Mouse (Mus musculus) neural tube, embryonic 14.5 days (tissue): ENCODE measurements around the gene Ager. TPM values are rescaled to one million over a fixed set of nuclear protein-coding genes. Genes with fewer than 3 reads are reported as not detected.

ENCODE experiments used
- ATAC-seq: fragments of 200-750 bp; cut with Nextera tagmentation; 2 replicates; pipeline ENCODE4 v1.8.0; 2017; ENCODE audit warnings: low read depth, mild to moderate bottlenecking, moderate TSS enrichment, moderate library complexity
- H3K27ac ChIP-seq: fragments of 300-500 bp; sonication (generic); 2 replicates; pipeline ENCODE4 v1.5.1; 2014; ENCODE audit warnings: low read depth, mild to moderate bottlenecking, control low read depth, low read length, moderate library complexity, mixed read lengths
- H3K27me3 ChIP-seq: fragments of 300-500 bp; sonication (generic); 2 replicates; pipeline ENCODE4 v1.6.1; 2014; ENCODE audit warnings: low read length; ENCODE audit not compliant: control insufficient read depth, insufficient read depth
- H3K36me3 ChIP-seq: fragments of 300-500 bp; sonication (generic); 2 replicates; pipeline ENCODE4 v1.6.1; 2014; ENCODE audit warnings: low read length, mixed read lengths; ENCODE audit not compliant: control insufficient read depth, insufficient read depth
- H3K4me1 ChIP-seq: fragments of 300-500 bp; sonication (generic); 2 replicates; pipeline ENCODE4 v1.6.1; 2014; ENCODE audit warnings: low read length; ENCODE audit not compliant: control insufficient read depth, insufficient read depth
- H3K4me2 ChIP-seq: fragments of 300-500 bp; sonication (generic); 2 replicates; pipeline ENCODE4 v1.6.1; 2014; ENCODE audit warnings: mild to moderate bottlenecking, low read depth, low read length, control low read depth
- H3K4me3 ChIP-seq: fragments of 300-500 bp; sonication (generic); 2 replicates; pipeline ENCODE4 v1.5.1; 2014; ENCODE audit warnings: low read depth, low read length, control low read depth, mixed read lengths
- H3K9ac ChIP-seq: fragments of 300-500 bp; sonication (generic); replicated peaks from 2 replicates; pipeline ENCODE4 v1.6.1; 2014; ENCODE audit warnings: low read depth, mild to moderate bottlenecking, control low read depth, low read length, mixed read lengths
- H3K9me3 ChIP-seq: fragments of 300-500 bp; sonication (generic); 2 replicates; pipeline ENCODE4 v1.6.1; 2016; ENCODE audit warnings: low read length; ENCODE audit not compliant: control insufficient read depth
- WGBS: fragments of 180-500 bp; shearing (Covaris S2); extraction: QIAGEN DNeasy Blood & Tissue Kit; methylation state at CpG from one replicate; pipeline ENCODE4 v1.1.7; 2014; 5-methylcytosine and 5-hydroxymethylcytosine counted together
- polyA plus RNA-seq: library from polyadenylated mRNA; unstranded; fragments of >200 nt; fragmentation: Nextera tagmentation; extraction: Ambion mirVana; gene quantifications from 2 replicates; pipeline ENCODE4 v1.2.1, GENCODE M21; 2014

Ager gene
- polyA plus RNA-seq, 1 experiment from 2014 or later = 1.4 TPM

GRCm38 (mm10) chr17:34639461-34640255 lies 42.0 kb downstream of the Ager start:
- no peak overlapping the region for H3K27ac ChIP-seq
- H3K4me2 ChIP-seq = no peak overlapping the region
- no peaks in the 10 kb centered on the region for H3K36me3 ChIP-seq
- no peaks in the 10 kb centered on the region for H3K4me1 ChIP-seq
- H3K4me3 ChIP-seq = no peak overlapping the region
- no peak for ATAC-seq
- H3K9ac ChIP-seq = no peak overlapping the region
- 85% methylated on average over 7 of the region's 7 CpGs for WGBS
- no peaks in the 10 kb centered on the region for H3K9me3 ChIP-seq
- H3K27me3 ChIP-seq = no peaks in the 10 kb centered on the region

DNA sequence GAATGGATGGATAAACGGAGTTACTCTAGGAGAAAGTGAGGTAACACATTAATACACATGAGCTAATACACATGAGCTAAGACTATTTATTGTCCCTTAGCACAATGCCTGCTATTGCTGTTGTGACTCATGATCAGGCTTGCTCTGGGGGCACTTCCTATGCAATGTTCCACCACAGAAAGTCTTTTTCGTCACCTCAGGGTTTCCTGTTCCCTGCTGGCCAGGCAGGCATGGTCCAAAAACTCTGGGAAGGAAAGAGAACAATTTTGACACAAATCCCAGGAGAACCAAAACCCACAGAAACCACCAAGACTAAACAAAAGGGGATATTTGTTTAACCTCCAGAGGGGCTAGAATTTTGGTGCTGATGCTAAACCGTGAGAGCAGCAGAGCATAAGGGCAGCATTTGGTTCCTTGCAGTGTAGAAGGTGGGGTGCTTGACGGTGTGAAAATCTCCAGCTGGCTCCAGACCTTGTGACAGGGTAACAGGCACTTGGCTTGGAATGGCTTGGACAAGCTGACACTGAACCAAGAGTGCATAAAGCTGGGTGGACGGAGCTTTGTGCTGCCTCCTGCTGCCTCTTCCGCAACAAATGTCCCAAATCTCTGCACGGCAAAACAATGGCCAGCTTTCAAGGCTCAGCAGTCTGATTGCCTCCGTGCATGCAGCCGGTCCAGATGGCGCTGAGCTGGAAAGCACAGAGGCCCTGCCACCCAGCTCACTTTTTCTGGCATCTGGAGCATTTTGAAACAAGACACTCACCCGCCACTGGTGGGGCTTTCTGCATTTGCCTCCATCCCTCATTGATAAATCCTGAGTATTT lies 43.3 kb downstream of the Ager start:
- peaks cover 8% of the 10 kb centered on the region for H3K4me1 ChIP-seq
- ATAC-seq = no peak
- WGBS = 12% methylated on average over 11 of the region's 11 CpGs
- no peak overlapping the region for H3K9ac ChIP-seq
- no peaks in the 10 kb centered on the region for H3K27me3 ChIP-seq
- H3K9me3 ChIP-seq = no peaks in the 10 kb centered on the region
- no peaks in the 10 kb centered on the region for H3K36me3 ChIP-seq
- peak overlapping the region; percentile 0; the same call in 1 of the 2 replicates for H3K4me2 ChIP-seq
- peak overlapping the region; percentile 58 for H3K27ac ChIP-seq
- H3K4me3 ChIP-seq = no peak overlapping the region

GRCm38 (mm10) chr17:34641945-34642344 lies 44.3 kb downstream of the Ager start:
- H3K4me3 ChIP-seq = no peak overlapping the region
- H3K4me1 ChIP-seq = peaks cover 12% of the 10 kb centered on the region
- WGBS = 94% methylated on average over 3 of the region's 3 CpGs
- H3K27ac ChIP-seq = no peak overlapping the region
- H3K27me3 ChIP-seq = no peaks in the 10 kb centered on the region
- ATAC-seq = no peak
- no peak overlapping the region for H3K9ac ChIP-seq
- no peaks in the 10 kb centered on the region for H3K9me3 ChIP-seq
- H3K4me2 ChIP-seq = no peak overlapping the region
- no peaks in the 10 kb centered on the region for H3K36me3 ChIP-seq

- peaks cover 20% of the 10 kb centered on the region for H3K4me1 ChIP-seq
- H3K9ac ChIP-seq = no peak overlapping the region
- no peak overlapping the region for H3K27ac ChIP-seq
- H3K4me3 ChIP-seq = no peak overlapping the region
- no peak overlapping the region for H3K4me2 ChIP-seq
- H3K27me3 ChIP-seq = no peaks in the 10 kb centered on the region
- H3K9me3 ChIP-seq = no peaks in the 10 kb centered on the region
- WGBS = 95% methylated on average over 4 of the region's 4 CpGs
- H3K36me3 ChIP-seq = no peaks in the 10 kb centered on the region
- no peak for ATAC-seq
Measured at GRCm38 (mm10) chr17:34643379-34643778, 45.7 kb downstream of the Ager start.

DNA sequence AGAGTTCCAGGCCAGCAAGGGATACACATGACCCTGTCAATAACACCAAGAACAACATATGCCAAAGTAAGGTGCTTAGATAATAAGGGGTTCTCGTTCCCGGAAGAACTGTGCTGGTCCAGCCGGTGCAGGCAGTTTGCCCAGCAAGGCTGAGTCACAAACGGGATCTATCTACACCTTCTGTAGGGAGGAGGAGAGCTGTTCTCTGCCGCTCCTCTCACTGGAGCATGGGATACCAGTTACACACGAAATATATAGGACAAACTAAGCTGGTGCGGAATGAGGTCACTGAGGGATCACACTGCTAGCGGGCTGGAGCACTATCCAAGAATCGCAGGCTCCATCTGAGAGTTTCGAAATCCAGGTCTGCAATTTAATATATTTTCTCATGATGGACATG lies 46.3 kb downstream of the Ager start:
- Histone ChIP-seq H3K27me3 (no peaks in the 10 kb centered on the region), H3K4me1 (peaks cover 20% of the 10 kb centered on the region), H3K36me3 (no peaks in the 10 kb centered on the region), H3K9ac (no peak overlapping the region), H3K9me3 (no peaks in the 10 kb centered on the region), H3K4me2 (no peak overlapping the region), H3K4me3 (no peak overlapping the region), H3K27ac (peak overlapping the region; percentile 16; the same call in 1 of the 2 replicates)
- ATAC-seq = no peak
- WGBS = 87% methylated on average over 10 of the region's 10 CpGs

GRCm38 (mm10) chr17:34644608-34645007 lies 46.9 kb downstream of the Ager start, which contains the start of gene Fkbpl:
Fkbpl (plus strand) TSS chr17:34644764.
- Histone ChIP-seq H3K4me1 (peaks cover 20% of the 10 kb centered on the region), H3K36me3 (no peaks in the 10 kb centered on the region), H3K9me3 (no peaks in the 10 kb centered on the region), H3K4me2 (peak within 1 kb of the TSS; percentile 47), H3K27me3 (no peaks in the 10 kb centered on the region), H3K9ac (peak within 1 kb of the TSS; percentile 43), H3K27ac (peak within 1 kb of the TSS; percentile 31; the same call in 1 of the 2 replicates), H3K4me3 (peak within 1 kb of the TSS; percentile 47)
- under 1% methylated on average over 16 of the region's 16 CpGs for WGBS
- peak; percentile 81 for ATAC-seq

- peak overlapping the region; percentile 47 for H3K4me2 ChIP-seq
- H3K27ac ChIP-seq = peak overlapping the region; percentile 31; the same call in 1 of the 2 replicates
- no peak for ATAC-seq
- 41% methylated on average over 10 of the region's 10 CpGs for WGBS
- H3K36me3 ChIP-seq = peaks cover 2% of the 10 kb centered on the region; the same call in 1 of the 2 replicates
- H3K9ac ChIP-seq = peak overlapping the region; percentile 43
- H3K4me3 ChIP-seq = peak overlapping the region; percentile 47
- H3K9me3 ChIP-seq = no peaks in the 10 kb centered on the region
- H3K4me1 ChIP-seq = peaks cover 20% of the 10 kb centered on the region
- no peaks in the 10 kb centered on the region for H3K27me3 ChIP-seq
Measured at GRCm38 (mm10) chr17:34645256-34645829, 47.7 kb downstream of the Ager start.

DNA sequence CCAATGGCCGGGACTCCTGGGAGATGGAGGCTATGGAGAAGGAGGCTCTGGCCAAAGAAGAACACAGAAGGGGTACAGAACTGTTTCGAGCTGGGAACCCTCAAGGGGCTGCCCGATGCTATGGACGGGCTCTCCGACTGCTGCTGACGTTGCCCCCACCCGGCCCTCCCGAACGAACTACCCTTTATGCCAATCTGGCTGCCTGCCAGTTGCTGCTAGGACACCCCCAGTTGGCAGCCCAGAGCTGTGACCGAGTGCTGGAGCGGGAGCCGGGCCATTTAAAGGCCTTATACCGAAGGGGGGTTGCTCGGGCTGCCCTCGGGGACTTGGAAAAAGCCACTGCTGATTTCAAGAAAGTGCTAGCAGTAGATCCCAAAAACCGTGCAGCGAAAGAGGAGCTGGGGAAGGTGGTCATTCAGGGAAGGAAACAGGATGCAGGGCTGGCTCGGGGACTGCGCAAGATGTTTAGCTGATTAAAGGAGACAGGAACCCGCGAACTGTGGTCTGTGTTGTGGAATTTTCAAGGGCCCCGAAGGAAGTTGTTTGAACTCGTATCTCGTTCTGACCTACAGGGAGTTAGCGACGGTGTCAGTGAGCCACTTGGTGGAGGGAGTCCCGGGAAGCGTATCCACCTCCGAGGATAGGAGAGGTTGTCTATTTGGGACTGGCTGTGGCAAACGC lies 48.3 kb downstream of the Ager start:
- Histone ChIP-seq H3K36me3 (peaks cover 9% of the 10 kb centered on the region; the same call in 1 of the 2 replicates), H3K27ac (no peak overlapping the region), H3K4me3 (no peak overlapping the region), H3K4me1 (peaks cover 20% of the 10 kb centered on the region), H3K9me3 (no peaks in the 10 kb centered on the region), H3K27me3 (no peaks in the 10 kb centered on the region), H3K9ac (no peak overlapping the region), H3K4me2 (peak overlapping the region; percentile 47)
- no peak for ATAC-seq
- 87% methylated on average over 30 of the region's 30 CpGs for WGBS
